8 mouse cellular contexts compared by ENCODE assay signal in genomic region chr11:102455740-102456396, GRCm38 (mm10). TPM values are rescaled to one million over a fixed set of nuclear protein-coding genes. Genes with fewer than 3 reads are reported as not detected.
A peak's percentile ranks its signal among the peaks of the same experiment; 100 is the strongest.
DNase-seq lines count a peak whose midpoint lies in the region; ATAC-seq and TF ChIP-seq lines count a peak whose summit lies in the region.

No protein-coding gene starts in this region.

- TF ChIP-seq POLR2A in limb, embryonic 14.5 days (IDR thresholded peaks at IDR 0.05; ENCODE audit: borderline replicate concordance, extremely low read depth, insufficient read depth, insufficient read length): no peak

- peak overlapping the region; percentile 35; the same call in 1 of the 2 replicates for H3K27ac ChIP-seq in hindbrain, embryonic 14.5 days
- H3K27ac ChIP-seq in limb, embryonic 14.5 days (replicated peaks; ENCODE audit: low read depth, low read length): no peak overlapping the region
- no peak overlapping the region; the same call in 1 of the 2 replicates for H3K27ac ChIP-seq in midbrain, embryonic 14.5 days (replicated peaks; ENCODE audit: low read depth, low read length)
- H3K27ac ChIP-seq in stomach, embryonic 15.5 days: peak overlapping the region; percentile 77

- peaks cover 12% of the 10 kb centered on the region for H3K4me1 ChIP-seq in hindbrain, embryonic 14.5 days (replicated peaks; ENCODE audit: control insufficient read depth, insufficient read depth, low read length)
- peaks cover 9% of the 10 kb centered on the region for H3K4me1 ChIP-seq in limb, embryonic 14.5 days (ENCODE audit: control insufficient read depth, insufficient read depth, low read length)
- H3K4me1 ChIP-seq in midbrain, embryonic 14.5 days (ENCODE audit: control insufficient read depth, insufficient read depth, low read length): peaks cover 5% of the 10 kb centered on the region; the same call in 1 of the 2 replicates
- H3K4me1 ChIP-seq in stomach, embryonic 15.5 days: peaks cover 18% of the 10 kb centered on the region

- peak; percentile 29 to 57 for DNase-seq in left cerebral cortex, adult 8-10 months (ENCODE audit: low spot score in 2 of 2)
- DNase-seq in left cerebral cortex, adult 18-20 months (ENCODE audit: low spot score in 2 of 2): no peak
- peak; percentile 72 for DNase-seq in cerebellum, adult 9-10 months
- DNase-seq in forelimb bud, embryonic 11.5 days (ENCODE audit: low read depth, low spot score): peak; percentile 74
- DNase-seq in hindbrain, embryonic 14.5 days (ENCODE audit: low spot score): peak; percentile 66
- peak; percentile 82 for DNase-seq in limb, embryonic 14.5 days (ENCODE audit: low spot score)
- peak; percentile 90 for DNase-seq in midbrain, embryonic 14.5 days

- no peaks in the 10 kb centered on the region for H3K36me3 ChIP-seq in hindbrain, embryonic 14.5 days (replicated peaks; ENCODE audit: control insufficient read depth, insufficient read depth)
- no peaks in the 10 kb centered on the region for H3K36me3 ChIP-seq in limb, embryonic 14.5 days (ENCODE audit: control insufficient read depth, insufficient read depth, low read length)
- no peaks in the 10 kb centered on the region for H3K36me3 ChIP-seq in midbrain, embryonic 14.5 days (ENCODE audit: control insufficient read depth, insufficient read depth, low read length)
- no peaks in the 10 kb centered on the region for H3K36me3 ChIP-seq in stomach, embryonic 15.5 days

- H3K9me3 ChIP-seq in hindbrain, embryonic 14.5 days (ENCODE audit: control insufficient read depth, low read length): no peaks in the 10 kb centered on the region
- H3K9me3 ChIP-seq in limb, embryonic 14.5 days (ENCODE audit: control insufficient read depth, low read length): no peaks in the 10 kb centered on the region
- no peaks in the 10 kb centered on the region for H3K9me3 ChIP-seq in midbrain, embryonic 14.5 days (ENCODE audit: control insufficient read depth, low read length)
- no peaks in the 10 kb centered on the region for H3K9me3 ChIP-seq in stomach, embryonic 15.5 days

- H3K4me2 ChIP-seq in hindbrain, embryonic 14.5 days (replicated peaks): peak overlapping the region; percentile 86
- peak overlapping the region; percentile 92 for H3K4me2 ChIP-seq in limb, embryonic 14.5 days (replicated peaks; ENCODE audit: low read depth, low read length, severe bottlenecking)
- peak overlapping the region; percentile 68 for H3K4me2 ChIP-seq in midbrain, embryonic 14.5 days (ENCODE audit: low read length)
- H3K4me2 ChIP-seq in stomach, embryonic 15.5 days: peak overlapping the region; percentile 93

- WGBS in hindbrain, embryonic 14.5 days: under 1% methylated on average over 40 of the region's 40 CpGs
- 0% methylated on average over 29 of the region's 40 CpGs for WGBS in limb, embryonic 14.5 days
- WGBS in midbrain, embryonic 14.5 days: under 1% methylated on average over 40 of the region's 40 CpGs
- WGBS in stomach, embryonic 15.5 days: 1% methylated on average over 39 of the region's 40 CpGs

- peak; percentile 82 for ATAC-seq in hindbrain, embryonic 14.5 days (ENCODE audit: low FRiP score)
- peak; percentile 90 for ATAC-seq in limb, embryonic 14.5 days (ENCODE audit: low FRiP score, low read depth)
- peak; percentile 87 for ATAC-seq in midbrain, embryonic 14.5 days (ENCODE audit: low FRiP score, low TSS enrichment)
- peak; percentile 90 for ATAC-seq in stomach, embryonic 15.5 days (ENCODE audit: insufficient read depth, low FRiP score, low read depth)

- peak overlapping the region; percentile 50 for H3K4me3 ChIP-seq in hindbrain, embryonic 14.5 days (replicated peaks; ENCODE audit: low read length)
- H3K4me3 ChIP-seq in limb, embryonic 14.5 days (replicated peaks; ENCODE audit: low read length): peak overlapping the region; percentile 51
- H3K4me3 ChIP-seq in midbrain, embryonic 14.5 days (replicated peaks; ENCODE audit: low read depth, low read length): peak overlapping the region; percentile 43
- H3K4me3 ChIP-seq in stomach, embryonic 15.5 days (replicated peaks): peak overlapping the region; percentile 57

- peak overlapping the region; percentile 73 for H3K9ac ChIP-seq in hindbrain, embryonic 14.5 days
- peak overlapping the region; percentile 51 for H3K9ac ChIP-seq in limb, embryonic 14.5 days (ENCODE audit: low read depth, low read length, severe bottlenecking)
- peak overlapping the region; percentile 48 for H3K9ac ChIP-seq in midbrain, embryonic 14.5 days (replicated peaks; ENCODE audit: low read length)
- H3K9ac ChIP-seq in stomach, embryonic 15.5 days: peak overlapping the region; percentile 34; the same call in 1 of the 2 replicates

- H3K27me3 ChIP-seq in hindbrain, embryonic 14.5 days (ENCODE audit: control insufficient read depth, insufficient read depth, low read length): 0 out of 2 replicates have a peak, but pooled peaks cover 3% of the 10 kb centered on the region
- H3K27me3 ChIP-seq in limb, embryonic 14.5 days (ENCODE audit: control insufficient read depth, insufficient read depth, low read length): no peaks in the 10 kb centered on the region
- H3K27me3 ChIP-seq in midbrain, embryonic 14.5 days (ENCODE audit: control insufficient read depth, insufficient read depth, low read length): peaks cover 8% of the 10 kb centered on the region; the same call in 1 of the 2 replicates
- 0 out of 2 replicates have a peak, but pooled peaks cover 6% of the 10 kb centered on the region for H3K27me3 ChIP-seq in stomach, embryonic 15.5 days (replicated peaks)

RNA-seq across cellular contexts. Expression of gene Fam171a2, which starts 8.4 kb away (rescaled TPM):
- 100 to 1,000 TPM in 2 of 4 experiments, 10 to 100 TPM in 2; 88.3 to 104 (median 96.8) TPM for total RNA-seq in left cerebral cortex, adult 8-10 months (2022)
- 100 to 1,000 TPM; 113 to 133 TPM for total RNA-seq in left cerebral cortex, adult 18-20 months (2021)
- polyA plus RNA-seq in hindbrain, embryonic 14.5 days (2014; fragmentation: Nextera tagmentation; extraction: Ambion mirVana): 30.9 and 40.4 TPM in 2 replicates
- 56.8 and 85.1 TPM in 2 replicates for polyA plus RNA-seq in limb, embryonic 14.5 days (2012; rRNA removed)
- 8.9 and 10.0 TPM in 2 replicates for polyA plus RNA-seq in limb, embryonic 14.5 days (2014; fragmentation: Nextera tagmentation; extraction: Ambion mirVana)
- 28.6 and 50.4 TPM in 2 replicates for polyA plus RNA-seq in midbrain, embryonic 14.5 days (2014; fragmentation: Nextera tagmentation; extraction: Ambion mirVana)
- 5.5 and 6.1 TPM in 2 replicates for polyA plus RNA-seq in stomach, embryonic 15.5 days (2015; fragmentation: Nextera tagmentation; extraction: Ambion mirVana)

RNA-seq across cellular contexts. Expression of gene Itga2b, which starts 14.1 kb away (rescaled TPM):
- total RNA-seq in left cerebral cortex, adult 8-10 months (2022): 1 to 10 TPM; 2.2 to 7.8 (median 3.2) TPM
- total RNA-seq in left cerebral cortex, adult 18-20 months (2021): 1 to 10 TPM; 3.3 to 3.9 TPM
- 5.0 and 8.4 TPM in 2 replicates for polyA plus RNA-seq in hindbrain, embryonic 14.5 days (2014; fragmentation: Nextera tagmentation; extraction: Ambion mirVana)
- polyA plus RNA-seq in limb, embryonic 14.5 days (2012; rRNA removed): 7.0 and 7.3 TPM in 2 replicates
- 3.5 and 5.0 TPM in 2 replicates for polyA plus RNA-seq in limb, embryonic 14.5 days (2014; fragmentation: Nextera tagmentation; extraction: Ambion mirVana)
- 5.4 and 7.7 TPM in 2 replicates for polyA plus RNA-seq in midbrain, embryonic 14.5 days (2014; fragmentation: Nextera tagmentation; extraction: Ambion mirVana)
- 7.3 and 7.8 TPM in 2 replicates for polyA plus RNA-seq in stomach, embryonic 15.5 days (2015; fragmentation: Nextera tagmentation; extraction: Ambion mirVana)

RNA-seq across cellular contexts. Expression of gene Grn, which starts 25.8 kb away (rescaled TPM):
- 100 to 1,000 TPM in 2 of 4 experiments, 10 to 100 TPM in 2; 51.6 to 142 (median 80.2) TPM for total RNA-seq in left cerebral cortex, adult 8-10 months (2022)
- total RNA-seq in left cerebral cortex, adult 18-20 months (2021): 10 to 100 TPM; 55.8 to 58.9 TPM
- polyA plus RNA-seq in hindbrain, embryonic 14.5 days (2014; fragmentation: Nextera tagmentation; extraction: Ambion mirVana): 52.4 and 63.6 TPM in 2 replicates
- polyA plus RNA-seq in limb, embryonic 14.5 days (2012; rRNA removed): 120 and 135 TPM in 2 replicates
- 118 and 133 TPM in 2 replicates for polyA plus RNA-seq in limb, embryonic 14.5 days (2014; fragmentation: Nextera tagmentation; extraction: Ambion mirVana)
- polyA plus RNA-seq in midbrain, embryonic 14.5 days (2014; fragmentation: Nextera tagmentation; extraction: Ambion mirVana): 33.1 and 45.5 TPM in 2 replicates
- polyA plus RNA-seq in stomach, embryonic 15.5 days (2015; fragmentation: Nextera tagmentation; extraction: Ambion mirVana): 155 and 161 TPM in 2 replicates

RNA-seq across cellular contexts. Expression of gene Slc25a39, which starts 48.1 kb away (rescaled TPM):
- 10 to 100 TPM; 64.1 to 75.4 (median 68.9) TPM for total RNA-seq in left cerebral cortex, adult 8-10 months (2022)
- total RNA-seq in left cerebral cortex, adult 18-20 months (2021): 10 to 100 TPM; 60.6 to 73.2 TPM
- 154 and 157 TPM in 2 replicates for polyA plus RNA-seq in hindbrain, embryonic 14.5 days (2014; fragmentation: Nextera tagmentation; extraction: Ambion mirVana)
- 120 and 181 TPM in 2 replicates for polyA plus RNA-seq in limb, embryonic 14.5 days (2012; rRNA removed)
- 179 and 195 TPM in 2 replicates for polyA plus RNA-seq in limb, embryonic 14.5 days (2014; fragmentation: Nextera tagmentation; extraction: Ambion mirVana)
- 132 and 144 TPM in 2 replicates for polyA plus RNA-seq in midbrain, embryonic 14.5 days (2014; fragmentation: Nextera tagmentation; extraction: Ambion mirVana)
- polyA plus RNA-seq in stomach, embryonic 15.5 days (2015; fragmentation: Nextera tagmentation; extraction: Ambion mirVana): 256 and 259 TPM in 2 replicates

Comparison
In these comparisons a context has a peak if more than half of its experiments do, and no peak if none do; other contexts are left out.
1. DNase-seq: peak in left cerebral cortex, adult 8-10 months (2 of 2), cerebellum, adult 9-10 months (single experiment), forelimb bud, embryonic 11.5 days (single experiment), hindbrain, embryonic 14.5 days (single experiment), limb, embryonic 14.5 days (single experiment) and midbrain, embryonic 14.5 days (single experiment); none in left cerebral cortex, adult 18-20 months (0 of 2).
2. H3K27ac ChIP-seq: peak in hindbrain, embryonic 14.5 days (single experiment) and stomach, embryonic 15.5 days (single experiment); none in limb, embryonic 14.5 days (single experiment) and midbrain, embryonic 14.5 days (single experiment).
3. Peak in every context shown above with its lines, with median percentiles within 50 percentile points of each other: ATAC-seq, H3K4me2 ChIP-seq, H3K4me3 ChIP-seq and H3K9ac ChIP-seq.